Mouse (Mus musculus) lung, postnatal 0 days (tissue): ENCODE measurements around the gene Klk1b27.

ENCODE experiments used
- CTCF ChIP-seq: IDR thresholded peaks from 2 replicates; pipeline ENCODE4 v1.5.1; 2016; ENCODE audit warnings: antibody characterized with exemption, mild to moderate bottlenecking
- EP300 ChIP-seq: IDR thresholded peaks from 2 replicates; pipeline ENCODE4 v1.6.1; 2016; ENCODE audit warnings: antibody characterized with exemption, mild to moderate bottlenecking, control low read depth

- no peak for TF ChIP-seq CTCF
- TF ChIP-seq EP300, result no peak
Measured at GRCm38 (mm10) chr7:44072117-44072516, 20.0 kb downstream of the Klk1b27 start.
